Mouse (Mus musculus) E14TG2a.4 (cell line): ENCODE results near the gene Mrpl11.

Experiments used
- CTCF ChIP-seq: conservative IDR thresholded peaks from 2 replicates; pipeline ENCODE4 v1.5.1; 2014; ENCODE audit warnings: low read length
- POU5F1 ChIP-seq: IDR thresholded peaks from 2 replicates; pipeline ENCODE4 v1.6.1; 2014; ENCODE audit warnings: low read length, borderline replicate concordance

DNA sequence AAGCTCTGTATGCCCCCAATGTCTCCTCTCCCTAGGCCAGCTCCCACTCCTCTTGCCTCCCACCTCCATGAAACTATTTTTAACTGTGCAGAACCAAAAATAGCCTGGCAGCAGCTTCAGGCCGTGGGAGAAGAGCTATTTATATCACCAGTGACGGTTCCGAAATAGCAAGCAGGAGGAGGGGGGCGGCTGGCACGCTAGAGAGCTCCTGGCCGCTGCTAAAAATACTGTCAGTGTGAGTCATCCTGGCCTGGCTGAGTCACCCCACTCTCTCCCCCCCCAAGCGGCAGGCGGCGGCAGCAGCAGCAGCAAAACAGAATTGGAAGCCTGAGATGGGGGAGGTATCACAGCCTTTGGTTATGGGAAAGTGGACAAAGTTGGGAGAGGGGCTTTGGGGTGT is 31.0 kb downstream of the Mrpl11 start:
- TF ChIP-seq CTCF (no peak), POU5F1 (no peak)
